Mouse (Mus musculus): ENCODE measurements at regions not wholly inside any gene's neighbourhood (a gene's known extent, or its start where the extent isn't known, plus 50 kb on each side); places are given as distances from the start of the nearest gene placed in this dataset.

- no peak overlapping the region for H3K27ac ChIP-seq (ENCODE audit: low read depth, low read length)
- no peaks in the 10 kb centered on the region for H3K27me3 ChIP-seq (ENCODE audit: control insufficient read depth, insufficient read depth, low read length)
- H3K36me3 ChIP-seq (ENCODE audit: control insufficient read depth, insufficient read depth, low read length), result no peaks in the 10 kb centered on the region
- H3K9ac ChIP-seq (ENCODE audit: low read depth, low read length), result no peak overlapping the region
- no peaks in the 10 kb centered on the region for H3K9me3 ChIP-seq (ENCODE audit: control insufficient read depth, low read length)
- ATAC-seq (ENCODE audit: low FRiP score, low TSS enrichment), result no peak
- H3K4me3 ChIP-seq (ENCODE audit: low read length), result no peak overlapping the region
- H3K4me1 ChIP-seq (ENCODE audit: control insufficient read depth, insufficient read depth, low read length), result no peaks in the 10 kb centered on the region
- H3K4me2 ChIP-seq (replicated peaks; ENCODE audit: low read depth, low read length), result no peak overlapping the region
Observed at GRCm38 (mm10) chr14:85403644-85404043, 960.3 kb downstream of the Pcdh17 start.

Data from kidney, embryonic 14.5 days (tissue).